Mouse (Mus musculus) embryonic stem cell, embryonic (primary cell): Measurements from ENCODE around the gene Zscan4-ps2.
"Not testable (repeated sequence)": the region's sequence is repeated elsewhere in the genome, so short reads cannot be mapped to it uniquely, and the experiment has no call there.

Source experiments
- CTCF ChIA-PET, 4 experiments: fragments of 300-600 bp in 2 of 4; fragments of 350-600 bp in 2 of 4; sonication (Branson Sonifier 250); formaldehyde crosslinking; loops; one replicate each; lab custom pipeline; 2022; ENCODE audit warnings: inconsistent platforms in 2 of 4; lab: Charles Lee
- POLR2A ChIA-PET, 4 experiments: fragments of 300-600 bp in 2 of 4; fragments of 350-600 bp in 2 of 4; sonication (Branson Sonifier 250); formaldehyde crosslinking; loops; one replicate each; lab custom pipeline; 2022; ENCODE audit warnings: antibody characterized with exemption in 4 of 4, inconsistent platforms in 1 of 4; lab: Charles Lee

Zscan4-ps2 gene

GRCm38 (mm10) chr7:11514010-11514409 is at the start of gene Zscan4-ps2:
TSS of gene Zscan4-ps2 (plus strand) at chr7:11514310.
- CTCF ChIA-PET, POLR2A ChIA-PET: not testable (repeated sequence)
